Mouse (Mus musculus): ENCODE data around the gene Gpr83. TPM values are rescaled to one million over a fixed set of nuclear protein-coding genes. Genes with fewer than 3 reads are reported as not detected.
A peak's percentile ranks its signal among the peaks of the same experiment; 100 is the strongest.

Gpr83 gene
- under 1 TPM in 1 of 2 experiments, not detected in 1; 0.07 TPM for total RNA-seq (2021)

DNA sequence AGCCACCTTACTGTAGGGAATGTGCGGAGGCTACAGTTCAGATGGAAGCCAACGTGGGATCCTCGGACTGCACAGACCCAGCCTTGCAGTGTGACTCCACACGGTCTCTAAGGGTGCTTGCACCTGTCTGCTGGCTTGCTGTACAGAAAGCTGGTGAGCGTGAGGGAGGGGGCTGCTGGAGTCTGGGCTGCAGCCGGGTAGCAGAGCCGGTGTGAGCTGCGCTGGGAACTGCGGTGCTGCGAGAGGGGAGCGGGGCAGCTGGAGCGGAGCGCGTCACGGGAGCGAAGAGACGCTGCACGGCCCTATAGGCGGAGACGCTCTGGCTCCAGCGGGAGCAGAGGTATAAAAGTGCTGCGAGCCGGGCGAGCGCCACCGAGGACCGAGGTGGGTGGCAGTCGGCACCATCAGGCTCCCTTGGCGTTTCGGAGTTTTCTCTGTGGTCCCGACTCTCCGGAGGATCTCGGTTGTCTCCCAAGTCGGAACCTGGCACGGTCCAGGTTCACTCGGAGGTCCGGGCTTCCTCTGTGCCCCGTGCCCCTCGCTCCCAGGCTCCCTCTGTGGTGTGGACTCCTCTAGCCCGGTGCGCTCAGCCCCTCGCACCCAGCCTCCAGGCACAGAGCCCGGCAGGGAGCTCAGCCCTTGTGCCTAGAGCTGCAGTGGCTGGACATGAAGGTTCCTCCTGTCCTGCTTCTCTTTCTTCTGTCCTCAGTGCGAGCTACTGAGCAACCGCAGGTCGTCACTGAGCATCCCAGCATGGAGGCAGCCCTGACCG, at the start of gene Gpr83:
Gpr83 (plus strand) TSS at position 343 of the 772 bp plus-strand sequence.
- intact Hi-C loops (cut with DNase I) = loop anchor here (10.0 kb wide), 1 partner anchor 355 kb away; no protein-coding TSS in a partner anchor
- DNase-seq = peak; percentile 12 to 15

DNA sequence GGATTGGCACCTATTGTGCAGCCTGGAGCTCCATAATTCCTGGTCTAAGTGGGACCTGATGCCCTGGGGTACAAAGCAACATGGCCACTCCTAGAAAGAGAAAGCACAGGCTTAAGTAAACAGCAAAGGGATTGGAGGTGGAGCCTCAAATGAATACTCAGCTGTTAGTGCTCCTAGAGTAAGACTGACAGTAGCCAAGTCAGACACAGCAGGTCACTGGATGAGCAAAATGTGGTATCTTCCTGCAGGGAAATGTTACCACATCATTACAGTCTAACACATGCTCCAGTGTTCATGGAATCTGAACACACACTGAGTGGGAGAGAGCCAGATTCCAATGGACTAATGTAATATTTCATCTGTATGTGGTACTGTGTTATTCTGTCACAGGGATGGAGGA, 38.6 kb upstream of the Gpr83 start:
- no peak for DNase-seq
- intact Hi-C loops (cut with DNase I) = no loop called here

DNA sequence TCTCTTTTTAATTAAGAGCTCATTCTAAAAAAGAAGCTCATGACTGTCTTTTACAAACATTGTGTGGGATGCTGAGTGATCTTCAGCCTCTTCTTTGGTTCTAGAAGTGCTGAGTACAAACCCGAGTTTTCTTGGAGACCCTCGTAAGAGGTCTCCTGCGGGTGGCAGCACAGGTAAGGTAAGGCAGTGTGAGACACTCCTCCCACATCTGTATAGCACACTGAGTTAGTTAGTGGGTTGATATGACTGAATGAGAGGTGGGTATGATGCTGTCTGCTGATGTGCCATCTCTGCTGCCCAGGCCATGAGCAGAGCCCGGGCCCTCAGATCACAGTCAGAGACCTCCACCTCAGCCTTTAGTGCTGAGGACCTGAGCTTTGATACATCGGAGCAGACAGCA, 35.2 kb upstream of the Gpr83 start:
- no peak for DNase-seq
- intact Hi-C loops (cut with DNase I) = no loop called here

DNA sequence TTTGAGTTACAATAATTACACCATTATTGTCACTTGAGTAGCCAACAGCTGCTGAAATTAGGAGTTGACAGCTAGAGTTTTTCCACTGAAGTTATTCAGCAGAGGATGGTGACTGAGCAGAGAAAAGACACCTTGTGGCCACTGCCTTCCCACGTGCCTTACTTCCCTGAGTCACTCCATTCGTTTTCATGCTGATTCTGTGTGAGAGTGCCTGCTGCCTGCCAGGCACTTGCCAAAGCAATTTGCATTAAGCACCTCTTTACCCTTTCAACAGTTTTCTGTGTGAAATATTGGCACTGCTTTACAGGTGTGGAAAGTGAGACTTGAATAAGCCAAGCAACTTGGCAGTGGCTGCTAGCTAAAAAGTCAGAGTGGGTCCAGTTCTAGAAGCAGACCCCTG, 32.1 kb upstream of the Gpr83 start:
- intact Hi-C loops (cut with DNase I) = no loop called here

GRCm38 (mm10) chr9:14832046-14832445, 28.0 kb upstream of the Gpr83 start:
- DNase-seq = no peak
- intact Hi-C loops (cut with DNase I) = no loop called here

More for the DNA sequence above, 32.1 kb upstream of the Gpr83 start:
- no peak for DNase-seq

DNA sequence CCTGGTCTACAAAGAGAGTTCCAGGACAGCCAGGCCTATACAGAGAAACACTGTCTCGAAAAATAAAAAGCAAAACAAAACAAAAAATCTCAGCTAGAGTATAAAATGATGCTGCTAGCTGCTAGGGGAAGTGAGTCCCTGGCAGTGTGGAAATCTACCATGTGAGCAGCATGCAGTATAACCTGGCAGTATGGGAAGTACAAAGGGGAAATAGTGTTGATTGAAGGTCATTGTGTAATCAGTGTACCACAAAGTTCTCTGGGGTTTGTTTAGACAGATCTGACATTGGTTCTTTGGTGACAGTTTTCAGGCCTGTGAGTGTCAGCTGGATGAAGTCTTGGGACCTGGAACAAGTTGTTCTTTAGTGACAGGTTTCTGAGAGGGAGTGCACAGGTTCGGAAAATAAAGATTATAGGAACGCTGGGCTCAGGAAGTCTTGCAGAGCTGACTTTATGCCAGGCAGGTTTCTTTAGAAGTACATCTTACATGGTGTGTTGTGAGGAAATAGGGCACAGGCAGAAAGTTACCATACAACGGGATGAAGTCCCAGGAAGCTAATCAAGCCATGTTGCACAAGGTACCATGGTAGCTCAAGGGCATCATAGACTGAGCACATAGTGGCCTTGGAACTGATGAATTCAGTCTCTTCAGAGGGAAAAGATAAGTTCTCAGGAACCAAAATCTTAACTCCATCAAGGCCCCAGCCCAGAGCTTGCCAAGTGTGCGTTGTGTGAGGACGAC, 24.5 kb upstream of the Gpr83 start:
- intact Hi-C loops (cut with DNase I) = no loop called here
- no peak for DNase-seq

- DNase-seq = peak; percentile 33 to 37
- intact Hi-C loops (cut with DNase I) = no loop called here
These were observed 20.5 kb upstream of the Gpr83 start for GRCm38 (mm10) chr9:14839527-14839926.

- intact Hi-C loops (cut with DNase I) = no loop called here
- DNase-seq = no peak
These were observed 20.0 kb upstream of the Gpr83 start for GRCm38 (mm10) chr9:14839970-14840369.

DNA sequence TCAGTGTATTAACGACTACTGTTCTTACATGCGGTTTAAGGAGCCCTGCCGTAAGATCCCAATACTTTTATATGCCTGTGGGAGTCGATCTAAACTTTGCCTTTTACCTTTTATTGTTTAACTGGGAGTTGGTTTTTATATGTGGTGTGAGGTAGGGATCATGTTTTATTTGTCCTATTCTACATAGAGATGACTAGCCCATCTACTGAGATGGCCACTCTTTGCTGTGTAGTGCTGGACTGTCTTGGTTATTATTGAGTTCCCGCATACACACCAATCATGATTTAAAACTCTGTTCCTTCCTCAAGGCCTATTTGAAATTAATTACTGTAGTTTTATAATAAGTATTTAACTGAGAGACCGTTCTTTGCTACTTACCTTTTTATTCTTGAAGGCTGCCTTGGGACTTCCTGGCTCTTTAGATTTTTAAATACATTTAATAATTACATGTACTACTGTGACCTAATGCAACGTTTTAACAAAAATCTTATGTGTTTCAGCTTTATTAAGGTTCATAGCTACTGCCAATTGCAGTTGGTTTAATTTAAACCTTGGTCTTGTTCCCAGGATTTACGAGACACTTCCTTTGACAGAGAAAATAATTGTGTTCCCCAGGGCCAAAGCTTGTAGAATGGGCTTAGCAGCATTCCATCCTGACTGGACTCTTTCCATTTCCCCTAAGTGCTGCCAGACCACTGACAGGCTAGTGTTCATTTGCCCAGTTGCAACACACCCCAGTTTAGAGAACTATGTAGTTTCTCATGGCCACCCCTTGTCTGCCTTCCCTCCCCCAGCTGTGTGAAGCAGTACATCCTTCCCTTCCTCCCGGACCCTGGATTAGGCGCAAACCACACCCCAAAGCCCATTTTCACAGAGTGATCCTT, 17.9 kb upstream of the Gpr83 start:
- DNase-seq = peak; percentile 56 to 61
- intact Hi-C loops (cut with DNase I) = no loop called here

DNA sequence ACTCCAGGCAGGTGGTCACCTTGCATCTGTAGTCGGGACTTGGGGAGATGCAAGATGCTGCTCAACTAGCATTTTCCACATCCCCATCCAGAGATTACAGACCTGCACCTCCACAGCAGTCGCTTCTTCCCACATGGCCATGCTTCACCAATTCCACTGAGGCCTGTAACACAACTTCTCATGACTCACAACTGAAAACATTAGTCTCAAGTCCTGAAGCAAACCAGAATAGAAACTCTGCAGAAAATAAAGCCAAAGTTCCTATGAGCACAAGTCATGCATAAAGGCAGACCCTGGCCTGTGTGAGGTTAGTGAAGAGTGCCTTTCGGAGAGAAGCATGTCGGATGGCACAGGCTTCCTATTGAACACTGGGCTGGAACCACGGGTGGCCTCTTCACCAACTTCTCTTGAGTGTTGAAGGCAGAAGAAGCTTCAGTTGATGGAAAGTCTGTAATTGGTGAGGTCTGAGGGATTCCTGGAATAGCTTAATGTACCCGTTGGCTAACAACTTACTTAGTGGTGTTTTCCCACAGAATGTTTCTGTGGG, 16.6 kb upstream of the Gpr83 start:
- intact Hi-C loops (cut with DNase I) = no loop called here
- DNase-seq = no peak

GRCm38 (mm10) chr9:14843901-14844300, 16.1 kb upstream of the Gpr83 start:
- no peak for DNase-seq
- intact Hi-C loops (cut with DNase I) = no loop called here

GRCm38 (mm10) chr9:14846428-14846827, 13.6 kb upstream of the Gpr83 start:
- peak in 1 of 2 experiments; percentile 20 for DNase-seq
- intact Hi-C loops (cut with DNase I) = no loop called here

- DNase-seq = no peak
- intact Hi-C loops (cut with DNase I) = no loop called here
These were observed 11.6 kb upstream of the Gpr83 start for GRCm38 (mm10) chr9:14848267-14848935.

GRCm38 (mm10) chr9:14854585-14854984, 5.4 kb upstream of the Gpr83 start:
- no peak for DNase-seq
- intact Hi-C loops (cut with DNase I) = no loop called here

- intact Hi-C loops (cut with DNase I) = no loop called here
- peak in 1 of 2 experiments; percentile 10 for DNase-seq
These were observed 2.9 kb upstream of the Gpr83 start for GRCm38 (mm10) chr9:14856922-14857654.

- intact Hi-C loops (cut with DNase I) = no loop called here
- no peak for DNase-seq
These were observed 1.8 kb upstream of the Gpr83 start for GRCm38 (mm10) chr9:14858170-14858706.

DNA sequence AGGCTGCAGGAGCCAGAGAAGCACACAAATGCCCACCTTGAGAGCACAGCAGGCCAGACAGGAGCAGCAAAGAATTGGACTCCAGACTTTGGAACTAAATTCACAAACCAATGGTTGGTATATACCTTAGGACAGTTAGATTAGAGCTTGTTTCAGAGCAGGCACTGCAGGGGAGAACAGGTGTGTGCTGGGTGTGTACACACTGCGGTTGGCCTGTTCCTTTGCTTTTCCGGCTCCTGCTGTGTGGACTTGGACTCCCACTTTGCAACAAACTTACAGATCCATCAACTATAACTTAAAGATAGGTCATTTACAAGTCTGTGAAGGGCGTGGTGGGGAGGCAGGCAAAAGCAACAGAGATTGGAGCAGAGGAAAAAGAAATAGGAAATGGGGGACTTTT, 1.2 kb upstream of the Gpr83 start:
- no peak for DNase-seq
- intact Hi-C loops (cut with DNase I) = no loop called here

- no peak for DNase-seq
- intact Hi-C loops (cut with DNase I) = loop anchor here (10.0 kb wide), 1 partner anchor 352 kb away; no protein-coding TSS in a partner anchor
These were observed 3.1 kb downstream of the Gpr83 start for GRCm38 (mm10) chr9:14863126-14863525.

DNA sequence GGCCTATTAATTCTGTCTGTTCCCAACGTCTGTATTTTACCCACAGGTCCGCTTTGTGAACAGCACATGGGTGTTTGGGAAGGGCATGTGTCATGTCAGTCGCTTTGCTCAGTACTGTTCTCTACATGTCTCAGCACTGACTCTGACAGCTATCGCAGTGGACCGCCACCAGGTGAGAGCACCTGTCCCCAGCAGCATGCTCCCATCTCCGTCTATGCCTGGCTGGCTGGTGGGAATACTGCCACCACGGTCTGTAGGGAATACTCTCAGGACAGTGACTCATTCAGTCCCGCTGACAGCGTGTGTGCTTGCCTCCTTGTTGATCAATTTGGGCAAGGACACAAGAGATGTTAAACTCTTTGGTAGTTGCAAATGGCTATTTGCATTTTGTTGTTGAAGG, 4.7 kb downstream of the Gpr83 start:
- DNase-seq = no peak
- intact Hi-C loops (cut with DNase I) = loop anchor here (10.0 kb wide), 1 partner anchor 350 kb away; no protein-coding TSS in a partner anchor
